Mouse (Mus musculus) testis, adult 2 months (tissue): ENCODE data around the gene Sclt1.

ENCODE experiments used
- CTCF ChIP-seq: fragments of 200-500 bp; IDR thresholded peaks from 2 replicates; pipeline ENCODE4 v1.5.1; 2012; ENCODE audit warnings: low read depth, mild to moderate bottlenecking, inconsistent platforms, low read length, moderate library complexity; ENCODE audit not compliant: control insufficient read depth, insufficient read depth, insufficient replicate concordance
- POLR2A ChIP-seq: fragments of 200-500 bp; IDR thresholded peaks from 2 replicates; pipeline ENCODE4 v1.6.1; 2012; ENCODE audit warnings: low read depth, mild to moderate bottlenecking, inconsistent platforms, low read length, moderate library complexity; ENCODE audit not compliant: control insufficient read depth

GRCm38 (mm10) chr3:41587588-41587987 is 154.7 kb downstream of the Sclt1 start:
- TF ChIP-seq CTCF: no peak
- no peak for TF ChIP-seq POLR2A
